Mouse (Mus musculus): ENCODE results near the gene Gm9195.

Gm9195 gene

DNA sequence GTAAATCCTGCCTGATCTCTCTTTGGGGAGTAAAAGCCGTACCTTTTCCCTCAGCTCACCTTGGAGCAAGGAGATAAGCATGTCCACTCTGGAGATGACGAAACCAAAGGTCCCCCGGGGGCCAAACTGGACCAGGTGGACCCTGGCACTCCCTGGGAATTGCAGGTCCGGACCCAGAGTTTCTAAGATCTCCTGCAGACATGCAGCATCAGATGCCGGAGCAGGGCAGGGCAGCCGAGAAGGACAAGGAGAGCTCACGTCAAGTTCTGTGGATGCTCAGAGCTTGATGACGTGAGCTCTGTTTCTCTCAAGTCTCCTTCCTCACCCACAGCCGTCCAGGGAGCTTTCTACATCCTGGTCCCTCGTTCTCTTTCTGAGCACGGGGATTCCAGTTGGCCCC, 48.7 kb downstream of the Gm9195 start:
- no peak for DNase-seq (ENCODE audit: low read depth, low spot score)

DNA sequence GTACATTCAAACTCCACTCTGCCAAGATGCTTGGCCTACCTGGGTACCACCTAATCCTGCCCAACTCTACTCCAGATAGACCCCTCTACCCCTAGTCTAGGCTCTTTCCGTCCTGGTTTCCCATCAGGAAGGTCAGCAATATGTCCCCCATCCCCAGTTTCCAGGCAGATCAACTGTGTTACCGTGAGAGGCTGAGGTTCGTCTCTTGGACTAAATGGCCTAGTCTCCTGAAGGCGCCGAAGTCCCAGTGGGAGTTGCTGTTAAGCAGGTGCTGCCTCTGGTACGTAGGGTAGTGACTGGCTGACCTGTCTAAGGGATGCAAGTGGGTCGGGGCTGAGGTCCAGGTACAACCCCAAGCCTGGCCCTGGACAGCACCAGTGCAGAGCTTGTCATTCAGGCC, 50.7 kb downstream of the Gm9195 start:
- DNase-seq (ENCODE audit: low read depth, low spot score) = no peak

GRCm38 (mm10) chr14:72440436-72440835, 51.2 kb downstream of the Gm9195 start:
- no peak for DNase-seq (ENCODE audit: low read depth, low spot score)

GRCm38 (mm10) chr14:72438976-72439375, 52.7 kb downstream of the Gm9195 start:
- no peak for DNase-seq (ENCODE audit: low read depth, low spot score)

- DNase-seq (ENCODE audit: low read depth, low spot score) = no peak
Observed at GRCm38 (mm10) chr14:72389696-72390095, 101.9 kb downstream of the Gm9195 start.

GRCm38 (mm10) chr14:72389288-72389687, 102.3 kb downstream of the Gm9195 start:
- no peak for DNase-seq (ENCODE audit: low read depth, low spot score)

DNA sequence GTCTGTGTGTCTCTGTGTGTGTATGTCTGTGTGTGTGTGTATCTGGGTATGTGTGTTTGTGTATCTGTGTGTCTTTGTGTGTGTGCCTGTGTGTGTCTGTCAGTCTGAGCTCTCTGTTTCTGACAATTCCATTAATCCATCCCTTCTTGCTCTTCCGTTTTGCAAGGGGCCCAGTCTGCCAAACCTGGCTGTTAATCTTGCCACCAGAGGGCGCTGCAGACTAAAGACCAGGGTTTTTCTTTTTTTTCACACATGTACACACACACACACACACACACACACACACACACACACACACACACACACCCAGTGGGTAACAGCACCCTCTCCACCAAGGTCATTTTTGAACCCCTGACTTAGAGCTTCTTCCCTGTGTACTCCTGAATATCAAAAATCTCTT, 114.4 kb downstream of the Gm9195 start:
- no peak for DNase-seq (ENCODE audit: low read depth, low spot score)

All from embryo, embryonic 11.5 days (tissue).